Mouse (Mus musculus): Measurements from ENCODE around the gene 1700001J03Rik. TPM values are rescaled to one million over a fixed set of nuclear protein-coding genes. Genes with fewer than 3 reads are reported as not detected.

The 1700001J03Rik gene
- total and polyA plus RNA-seq, 2 experiments from 2014 or later, result not detected

DNA sequence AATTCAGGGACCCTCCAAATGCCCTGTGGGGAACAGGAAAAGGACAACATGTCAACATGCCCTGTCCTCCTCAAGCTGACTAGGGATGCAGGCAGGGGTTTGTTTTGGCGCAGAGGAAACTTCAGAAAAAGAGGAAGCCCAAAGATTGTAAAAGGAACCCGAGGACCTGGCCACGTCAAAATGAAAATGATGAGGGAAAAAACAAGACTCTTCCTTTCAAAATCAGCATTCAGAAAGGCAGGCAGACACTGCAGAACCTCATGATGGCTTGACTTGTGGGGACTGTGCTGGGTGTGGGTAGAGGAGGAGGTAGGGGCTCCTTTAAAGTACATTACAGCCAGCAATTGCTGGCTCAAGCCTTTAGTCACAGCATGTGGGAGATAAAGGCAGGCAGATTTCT lies 34.6 kb downstream of the 1700001J03Rik start:
- WGBS, result 70% methylated on average over 3 of the region's 3 CpGs
- no peaks in the 10 kb centered on the region for H3K9me3 ChIP-seq (ENCODE audit: low read length)

DNA sequence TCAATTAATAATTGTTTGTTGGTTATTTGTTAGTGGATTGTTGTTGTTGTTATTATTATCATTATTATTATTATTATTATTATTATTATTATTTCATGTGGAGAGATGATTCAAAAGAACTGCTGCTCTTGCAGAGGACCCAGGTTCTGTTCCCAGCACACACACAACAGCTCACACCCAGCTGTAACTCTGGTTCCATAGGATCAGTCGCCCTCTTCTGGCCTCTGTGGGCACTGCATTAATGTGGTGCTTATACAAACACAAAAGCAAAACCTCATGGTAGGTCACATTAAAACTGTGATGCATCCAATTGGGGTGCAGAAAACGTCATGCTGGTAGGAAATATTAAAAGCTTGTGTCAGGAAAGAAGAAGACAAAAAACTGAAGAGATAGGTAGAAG lies 37.2 kb downstream of the 1700001J03Rik start:
- no peak for ATAC-seq
- H3K27me3 ChIP-seq (ENCODE audit: insufficient read depth, low read length), result no peaks in the 10 kb centered on the region

More for the DNA sequence above, 34.6 kb downstream of the 1700001J03Rik start:
- DNase-seq (ENCODE audit: low spot score), result no peak
- Histone ChIP-seq H3K9ac (replicated peaks; ENCODE audit: low read length) (no peak overlapping the region), H3K4me3 (ENCODE audit: low read length) (no peak overlapping the region), H3K4me2 (ENCODE audit: low read depth, low read length) (no peak overlapping the region), H3K36me3 (ENCODE audit: insufficient read depth, low read length) (no peaks in the 10 kb centered on the region), H3K27ac (no peak overlapping the region), H3K27me3 (ENCODE audit: insufficient read depth, low read length) (no peaks in the 10 kb centered on the region), H3K4me1 (ENCODE audit: insufficient read depth, low read length) (no peaks in the 10 kb centered on the region)
- no peak for ATAC-seq
- TF ChIP-seq CTCF (IDR thresholded peaks at IDR 0.05; ENCODE audit: low read depth), result no peak

More for the DNA sequence above, 37.2 kb downstream of the 1700001J03Rik start:
- Histone ChIP-seq H3K4me3 (ENCODE audit: low read length) (no peak overlapping the region), H3K4me1 (ENCODE audit: insufficient read depth, low read length) (no peaks in the 10 kb centered on the region), H3K9me3 (ENCODE audit: low read length) (no peaks in the 10 kb centered on the region), H3K27ac (no peak overlapping the region), H3K36me3 (ENCODE audit: insufficient read depth, low read length) (no peaks in the 10 kb centered on the region), H3K4me2 (ENCODE audit: low read depth, low read length) (no peak overlapping the region), H3K9ac (replicated peaks; ENCODE audit: low read length) (no peak overlapping the region)
- DNase-seq (ENCODE audit: low spot score), result peak; percentile 2
- 44% methylated on average over 2 of the region's 2 CpGs for WGBS
- no peak for TF ChIP-seq CTCF (IDR thresholded peaks at IDR 0.05; ENCODE audit: low read depth)

Other genes starting within 250 kb of the 1700001J03Rik start
- not detected in 2 replicates for gene Cyp3a25, start 175.7 kb downstream of the 1700001J03Rik start, total RNA-seq (2014; rRNA removed)
- gene Cyp3a25, start 175.7 kb downstream of the 1700001J03Rik start, polyA plus RNA-seq (2015; fragmentation: Nextera tagmentation; extraction: Ambion mirVana), result not detected in 2 replicates
- gene Cyp3a59, start 106.0 kb downstream of the 1700001J03Rik start, total RNA-seq (2014; rRNA removed), result not detected in 2 replicates
- not detected in 2 replicates for gene Cyp3a59, start 106.0 kb downstream of the 1700001J03Rik start, polyA plus RNA-seq (2015; fragmentation: Nextera tagmentation; extraction: Ambion mirVana)
- not detected in 2 replicates for gene Gm5565, start 24.8 kb downstream of the 1700001J03Rik start, total RNA-seq (2014; rRNA removed)
- gene Gm5565, start 24.8 kb downstream of the 1700001J03Rik start, polyA plus RNA-seq (2015; fragmentation: Nextera tagmentation; extraction: Ambion mirVana), result not detected in 2 replicates
- gene Gm6309, start 14.6 kb downstream of the 1700001J03Rik start, total RNA-seq (2014; rRNA removed), result not detected in 2 replicates
- gene Gm6309, start 14.6 kb downstream of the 1700001J03Rik start, polyA plus RNA-seq (2015; fragmentation: Nextera tagmentation; extraction: Ambion mirVana), result not detected in 2 replicates
- 5.5 and 14.6 TPM in 2 replicates for gene Rnf6, start 36.3 kb upstream of the 1700001J03Rik start, total RNA-seq (2014; rRNA removed)
- gene Rnf6, start 36.3 kb upstream of the 1700001J03Rik start, polyA plus RNA-seq (2015; fragmentation: Nextera tagmentation; extraction: Ambion mirVana), result 27.9 and 28.3 TPM in 2 replicates
- 33.8 and 36.0 TPM in 2 replicates for gene Cdk8, start 45.9 kb upstream of the 1700001J03Rik start, total RNA-seq (2014; rRNA removed)
- 13.2 and 14.4 TPM in 2 replicates for gene Cdk8, start 45.9 kb upstream of the 1700001J03Rik start, polyA plus RNA-seq (2015; fragmentation: Nextera tagmentation; extraction: Ambion mirVana)
- gene Wasf3, start 199.7 kb upstream of the 1700001J03Rik start, total RNA-seq (2014; rRNA removed), result 38.6 and 39.8 TPM in 2 replicates
- gene Wasf3, start 199.7 kb upstream of the 1700001J03Rik start, polyA plus RNA-seq (2015; fragmentation: Nextera tagmentation; extraction: Ambion mirVana), result 15.7 and 17.0 TPM in 2 replicates

All from hindbrain, postnatal 0 days (tissue).